ENCODE assay signal across 9 mouse cellular contexts in genomic region chr11:117117321-117117720, GRCm38 (mm10). TPM values are rescaled to one million over a fixed set of nuclear protein-coding genes. Genes with fewer than 3 reads are reported as not detected.
A peak's percentile ranks its signal among the peaks of the same experiment; 100 is the strongest.
DNase-seq lines count a peak whose midpoint lies in the region; ATAC-seq lines count a peak whose summit lies in the region.
"Had no signal": no experiment of that assay in that cellular context is flagged by ENCODE, and none has a peak within 500 bp of the region (broad histone marks: within the 10 kb centered on the region; RNA-seq: fewer than 3 reads in every experiment).

No protein-coding gene starts in this region.

- peaks cover 79% of the 10 kb centered on the region for H3K79me2 ChIP-seq in macrophage (ENCODE audit: inconsistent target)

- H3K36me3 ChIP-seq in heart, embryonic 15.5 days, result peaks cover 3% of the 10 kb centered on the region; the same call in 1 of the 2 replicates
- H3K36me3 ChIP-seq in heart, embryonic 16.5 days (ENCODE audit: control insufficient read depth, insufficient read depth), result peaks cover 11% of the 10 kb centered on the region
- peaks cover 32% of the 10 kb centered on the region; the same call in 1 of the 2 replicates for H3K36me3 ChIP-seq in macrophage (ENCODE audit: inconsistent target)

- peaks cover 74% of the 10 kb centered on the region for H3K4me1 ChIP-seq in heart, embryonic 15.5 days (replicated peaks)
- H3K4me1 ChIP-seq in brown adipose tissue, adult 24 weeks (ENCODE audit: control insufficient read depth, insufficient read depth, insufficient read length, low read length), result peaks cover 50% of the 10 kb centered on the region
- peaks cover 66% of the 10 kb centered on the region for H3K4me1 ChIP-seq in heart, embryonic 16.5 days (ENCODE audit: control insufficient read depth, insufficient read depth, low read length)

- H3K9me3 ChIP-seq in heart, embryonic 15.5 days (replicated peaks), result no peaks in the 10 kb centered on the region
- H3K9me3 ChIP-seq in heart, embryonic 16.5 days (replicated peaks; ENCODE audit: control insufficient read depth, low read length), result 0 out of 2 replicates have a peak, but pooled peaks cover 2% of the 10 kb centered on the region

- no peak for ATAC-seq in heart, embryonic 15.5 days (replicated peaks; ENCODE audit: insufficient number of reproducible peaks, insufficient read depth, low FRiP score, low read depth)
- no peak for ATAC-seq in heart, embryonic 16.5 days (replicated peaks; ENCODE audit: extremely low read depth, insufficient read depth, low FRiP score)
- ATAC-seq: Patski had no signal

- intact Hi-C loops in gastrocnemius, postnatal 36 days (cut with DNase I), result no loop called here

- peak overlapping the region; percentile 79 for H3K4me2 ChIP-seq in heart, embryonic 15.5 days
- peak overlapping the region; percentile 64 for H3K4me2 ChIP-seq in heart, embryonic 16.5 days (ENCODE audit: low read depth, low read length)

- H3K27ac ChIP-seq in heart, embryonic 15.5 days, result peak overlapping the region; percentile 87
- peak overlapping the region; percentile 65 for H3K27ac ChIP-seq in brown adipose tissue, adult 24 weeks (replicated peaks; ENCODE audit: low read depth, low read length)
- no peak overlapping the region; the same call in 1 of the 2 replicates for H3K27ac ChIP-seq in heart, embryonic 16.5 days (ENCODE audit: low read length)
- H3K27ac ChIP-seq in macrophage, result peak overlapping the region; percentile 98

- no peaks in the 10 kb centered on the region for H3K27me3 ChIP-seq in heart, embryonic 15.5 days
- H3K27me3 ChIP-seq in heart, embryonic 16.5 days (ENCODE audit: control insufficient read depth, insufficient read depth, low read length), result no peaks in the 10 kb centered on the region
- H3K27me3 ChIP-seq: Patski had no signal

- DNase-seq in heart, adult 9 months (ENCODE audit: low spot score in 2 of 2), result no peak
- DNase-seq in natural killer cell, adult 2 months (ENCODE audit: low spot score in 2 of 2), result no peak
- DNase-seq in gastrocnemius, postnatal 36 days, result no peak
- no peak for DNase-seq in ovary, postnatal 10 days (ENCODE audit: low spot score)

- H3K4me3 ChIP-seq in heart, embryonic 15.5 days, result peak overlapping the region; percentile 79
- H3K4me3 ChIP-seq in brown adipose tissue, adult 24 weeks (ENCODE audit: insufficient read depth, low read depth, low read length), result peak overlapping the region; percentile 93
- H3K4me3 ChIP-seq in heart, embryonic 16.5 days (ENCODE audit: low read length), result peak overlapping the region; percentile 18; the same call in 1 of the 2 replicates
- no peak overlapping the region for H3K4me3 ChIP-seq in macrophage (ENCODE audit: inconsistent target)

- H3K9ac ChIP-seq in heart, embryonic 15.5 days, result peak overlapping the region; percentile 10; the same call in 1 of the 2 replicates
- H3K9ac ChIP-seq in heart, embryonic 16.5 days (ENCODE audit: low read length), result peak overlapping the region; percentile 46

- 52% methylated on average over 18 of the region's 18 CpGs for WGBS in heart, embryonic 15.5 days
- WGBS in heart, embryonic 16.5 days, result 61% methylated on average over 18 of the region's 18 CpGs
- 75% methylated on average over 18 of the region's 18 CpGs for WGBS in macrophage (ENCODE audit: missing documents)

RNA-seq across cellular contexts. Expression of gene Sec14l1, which starts 2.4 kb away (rescaled TPM):
- 42.1 and 48.8 TPM in 2 replicates for polyA plus RNA-seq in heart, embryonic 15.5 days (2015; fragmentation: Nextera tagmentation; extraction: Ambion mirVana)
- polyA plus RNA-seq in brown adipose tissue, adult 24 weeks (2012; ENCODE audit: insufficient read depth, insufficient read length, missing spikeins), result 35.4 and 37.4 TPM in 2 replicates
- 51.0 and 54.9 TPM in 2 replicates for polyA plus RNA-seq in heart, embryonic 16.5 days (2015; fragmentation: Nextera tagmentation; extraction: Ambion mirVana)
- 100 to 1,000 TPM in 16 of 26 experiments, 10 to 100 TPM in 10; 25.1 to 225 (median 124) TPM for total RNA-seq in macrophage (2018; cell fraction: chromatin; rRNA removed)
- 100 to 1,000 TPM in 18 of 26 experiments, 10 to 100 TPM in 8; 50.1 to 156 (median 113) TPM for total RNA-seq in macrophage (2018; cell fraction: cytosol; rRNA removed)
- total RNA-seq in macrophage (2018; cell fraction: nucleus; rRNA removed), result 100 to 1,000 TPM in 13 of 26 experiments, 10 to 100 TPM in 13; 32.0 to 183 (median 99.2) TPM
- polyA plus RNA-seq in macrophage (2018), result 81.5 to 112 TPM (median 87.8 TPM) in 3 replicates
- total RNA-seq in gastrocnemius, postnatal 36 days (2021), result 10 to 100 TPM; 37.6 to 42.9 TPM
